Mouse (Mus musculus): ENCODE measurements at regions not wholly inside any gene's neighbourhood (a gene's known extent, or its start where the extent isn't known, plus 50 kb on each side); places are given as distances from the start of the nearest gene placed in this dataset.

DNA sequence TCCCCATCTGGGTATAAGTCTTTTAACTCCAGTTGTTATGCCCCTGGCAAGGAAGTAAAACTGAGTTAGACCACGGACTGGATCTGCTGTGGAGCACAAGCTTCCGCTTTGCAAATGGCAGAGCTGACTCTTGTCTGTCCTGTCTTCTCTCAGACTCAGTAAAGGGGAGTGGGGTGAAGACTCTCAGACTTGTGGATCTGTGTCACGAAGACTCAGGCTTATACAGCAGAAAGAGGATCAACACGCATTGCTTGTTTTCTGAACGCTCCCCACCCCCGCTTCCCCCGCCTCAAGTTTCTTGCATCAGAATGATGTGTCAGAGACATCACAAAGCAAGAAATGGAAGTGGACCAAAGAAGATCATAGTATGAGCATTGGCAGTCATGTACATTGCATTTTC lies 55.3 kb upstream of the Ifne start:
- Histone ChIP-seq H3K4me1 (replicated peaks; ENCODE audit: control insufficient read depth, insufficient read depth, low read length) (no peaks in the 10 kb centered on the region), H3K27ac (ENCODE audit: low read depth) (no peak overlapping the region), H3K4me2 (ENCODE audit: low read length) (peak overlapping the region; percentile 20; the same call in 1 of the 2 replicates), H3K9ac (ENCODE audit: low read length) (no peak overlapping the region), H3K9me3 (ENCODE audit: control insufficient read depth, low read length) (no peaks in the 10 kb centered on the region), H3K27me3 (replicated peaks; ENCODE audit: control insufficient read depth, insufficient read depth, low read length) (peaks cover 42% of the 10 kb centered on the region), H3K4me3 (ENCODE audit: low read depth, low read length) (no peak overlapping the region), H3K36me3 (ENCODE audit: control insufficient read depth, insufficient read depth, low read length) (no peaks in the 10 kb centered on the region)
- DNase-seq (ENCODE audit: low spot score), result no peak
- 73% methylated on average over 7 of the region's 7 CpGs for WGBS
- ATAC-seq (replicated peaks; ENCODE audit: low FRiP score, low TSS enrichment, low read depth), result no peak

DNA sequence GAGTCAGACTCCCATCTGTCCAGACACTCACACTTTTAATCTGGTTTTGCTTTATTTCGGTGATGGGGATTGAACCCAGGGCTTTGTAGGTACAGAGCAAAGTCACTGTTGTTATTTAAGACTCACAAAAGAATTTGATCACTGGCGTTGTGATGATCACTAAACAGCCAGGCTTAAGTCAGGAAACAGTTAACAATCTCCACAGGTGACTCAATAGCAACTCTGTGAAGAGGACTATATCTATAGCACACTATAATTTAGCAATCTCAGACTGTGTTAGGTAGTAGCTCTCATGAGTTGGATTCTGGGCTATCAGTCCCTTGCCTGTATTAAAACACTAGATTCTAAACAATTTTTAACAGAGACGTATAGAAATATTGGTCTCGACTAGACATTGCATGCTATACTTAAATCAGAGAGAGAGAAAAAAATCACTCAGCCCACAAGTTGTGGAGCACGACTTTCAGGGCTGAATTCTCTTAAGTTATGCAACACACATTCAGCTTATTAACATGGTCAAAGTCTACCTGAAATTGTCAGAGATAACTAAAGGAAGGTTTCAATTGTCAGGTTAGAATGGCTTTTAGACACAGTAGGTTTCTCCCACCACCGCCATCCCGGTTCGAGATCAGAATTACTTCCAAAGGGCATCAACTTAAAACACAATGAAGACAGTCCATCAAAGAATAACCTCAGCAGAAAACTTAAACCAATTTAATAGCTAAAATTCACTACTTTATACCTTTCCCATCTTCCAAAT lies 54.4 kb upstream of the Ifne start:
- 66% methylated on average over 8 of the region's 8 CpGs for WGBS
- no peak overlapping the region for H3K9ac ChIP-seq (ENCODE audit: low read length)
- H3K4me2 ChIP-seq (ENCODE audit: low read length), result no peak overlapping the region; the same call in 1 of the 2 replicates

DNA sequence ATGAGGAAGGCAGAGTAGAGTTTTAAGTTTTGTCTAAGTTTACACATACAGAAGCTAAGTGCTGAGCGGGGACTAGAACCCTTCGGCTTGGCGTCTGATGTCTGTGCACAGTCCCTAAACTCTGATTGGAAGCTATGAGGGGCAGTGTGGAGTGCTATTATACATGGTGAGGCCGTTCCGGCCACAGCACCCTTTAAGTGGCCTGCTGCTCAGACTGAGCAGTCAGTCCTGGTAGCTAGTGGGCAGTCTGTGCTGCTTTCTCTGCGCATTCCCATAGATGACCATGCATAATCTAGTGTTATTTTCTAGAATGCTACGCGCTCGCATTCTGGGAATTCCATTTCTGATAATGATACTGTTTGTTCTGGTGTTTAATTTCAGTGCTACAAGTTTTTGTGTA lies 51.2 kb upstream of the Ifne start:
- Histone ChIP-seq H3K4me1 (replicated peaks; ENCODE audit: control insufficient read depth, insufficient read depth, low read length) (no peaks in the 10 kb centered on the region), H3K9me3 (ENCODE audit: control insufficient read depth, low read length) (no peaks in the 10 kb centered on the region), H3K36me3 (ENCODE audit: control insufficient read depth, insufficient read depth, low read length) (no peaks in the 10 kb centered on the region), H3K9ac (ENCODE audit: low read length) (no peak overlapping the region), H3K4me2 (ENCODE audit: low read length) (no peak overlapping the region), H3K4me3 (ENCODE audit: low read depth, low read length) (no peak overlapping the region), H3K27ac (ENCODE audit: low read depth) (no peak overlapping the region), H3K27me3 (replicated peaks; ENCODE audit: control insufficient read depth, insufficient read depth, low read length) (peaks cover 10% of the 10 kb centered on the region; the same call in 1 of the 2 replicates)
- ATAC-seq (replicated peaks; ENCODE audit: low FRiP score, low TSS enrichment, low read depth), result no peak
- WGBS, result 91% methylated on average over 9 of the region's 9 CpGs
- no peak for DNase-seq (ENCODE audit: low spot score)

More for the DNA sequence above, 54.4 kb upstream of the Ifne start:
- H3K4me1 ChIP-seq (replicated peaks; ENCODE audit: control insufficient read depth, insufficient read depth, low read length), result no peaks in the 10 kb centered on the region
- no peak overlapping the region for H3K4me3 ChIP-seq (ENCODE audit: low read depth, low read length)
- ATAC-seq (replicated peaks; ENCODE audit: low FRiP score, low TSS enrichment, low read depth) (no peak), DNase-seq (ENCODE audit: low spot score) (no peak)
- H3K36me3 ChIP-seq (ENCODE audit: control insufficient read depth, insufficient read depth, low read length), result no peaks in the 10 kb centered on the region
- H3K9me3 ChIP-seq (ENCODE audit: control insufficient read depth, low read length), result no peaks in the 10 kb centered on the region
- no peak overlapping the region for H3K27ac ChIP-seq (ENCODE audit: low read depth)
- H3K27me3 ChIP-seq (replicated peaks; ENCODE audit: control insufficient read depth, insufficient read depth, low read length), result peaks cover 37% of the 10 kb centered on the region

Data from intestine, embryonic 14.5 days (tissue).